Mouse (Mus musculus): Measurements from ENCODE around the gene Dll4. TPM values are rescaled to one million over a fixed set of nuclear protein-coding genes. Genes with fewer than 3 reads are reported as not detected.

The Dll4 gene
- total RNA-seq, 1 experiment from 2014 or later = not detected

GRCm38 (mm10) chr2:119304391-119304790 lies 21.2 kb upstream of the Dll4 start:
- no peak for ATAC-seq (ENCODE audit: extremely low read depth, insufficient number of reproducible peaks, low FRiP score, poor library complexity, severe bottlenecking)

GRCm38 (mm10) chr2:119304798-119305208 lies 20.8 kb upstream of the Dll4 start:
- ATAC-seq (ENCODE audit: extremely low read depth, insufficient number of reproducible peaks, low FRiP score, poor library complexity, severe bottlenecking) = no peak

GRCm38 (mm10) chr2:119311544-119311943 lies 14.0 kb upstream of the Dll4 start:
- ATAC-seq (ENCODE audit: extremely low read depth, insufficient number of reproducible peaks, low FRiP score, poor library complexity, severe bottlenecking) = no peak

- no peak for ATAC-seq (ENCODE audit: extremely low read depth, insufficient number of reproducible peaks, low FRiP score, poor library complexity, severe bottlenecking)
Measured at GRCm38 (mm10) chr2:119312380-119312958, 13.1 kb upstream of the Dll4 start.

GRCm38 (mm10) chr2:119313780-119314479 lies 11.7 kb upstream of the Dll4 start:
- ATAC-seq (ENCODE audit: extremely low read depth, insufficient number of reproducible peaks, low FRiP score, poor library complexity, severe bottlenecking) = no peak

- ATAC-seq (ENCODE audit: extremely low read depth, insufficient number of reproducible peaks, low FRiP score, poor library complexity, severe bottlenecking) = no peak
Measured at GRCm38 (mm10) chr2:119314742-119315310, 10.8 kb upstream of the Dll4 start.

- no peak for ATAC-seq (ENCODE audit: extremely low read depth, insufficient number of reproducible peaks, low FRiP score, poor library complexity, severe bottlenecking)
Measured at GRCm38 (mm10) chr2:119318043-119318710, 7.4 kb upstream of the Dll4 start.

GRCm38 (mm10) chr2:119320571-119320970 lies 5.0 kb upstream of the Dll4 start:
- ATAC-seq (ENCODE audit: extremely low read depth, insufficient number of reproducible peaks, low FRiP score, poor library complexity, severe bottlenecking) = no peak

- ATAC-seq (ENCODE audit: extremely low read depth, insufficient number of reproducible peaks, low FRiP score, poor library complexity, severe bottlenecking) = no peak
Measured at GRCm38 (mm10) chr2:119321771-119322586, 3.6 kb upstream of the Dll4 start.

- ATAC-seq (ENCODE audit: extremely low read depth, insufficient number of reproducible peaks, low FRiP score, poor library complexity, severe bottlenecking) = no peak
Measured at GRCm38 (mm10) chr2:119322587-119323300, 2.8 kb upstream of the Dll4 start.

GRCm38 (mm10) chr2:119323866-119324575 lies 1.6 kb upstream of the Dll4 start:
- ATAC-seq (ENCODE audit: extremely low read depth, insufficient number of reproducible peaks, low FRiP score, poor library complexity, severe bottlenecking) = peak; percentile 28; the same call in 1 of the 2 replicates

GRCm38 (mm10) chr2:119324576-119325318 lies 837 bp upstream of the Dll4 start:
- no peak for ATAC-seq (ENCODE audit: extremely low read depth, insufficient number of reproducible peaks, low FRiP score, poor library complexity, severe bottlenecking)

- no peak for ATAC-seq (ENCODE audit: extremely low read depth, insufficient number of reproducible peaks, low FRiP score, poor library complexity, severe bottlenecking)
Measured at GRCm38 (mm10) chr2:119326161-119327101, 847 bp downstream of the Dll4 start.

GRCm38 (mm10) chr2:119327102-119327480 lies 1.5 kb downstream of the Dll4 start:
- ATAC-seq (ENCODE audit: extremely low read depth, insufficient number of reproducible peaks, low FRiP score, poor library complexity, severe bottlenecking) = no peak

- no peak for ATAC-seq (ENCODE audit: extremely low read depth, insufficient number of reproducible peaks, low FRiP score, poor library complexity, severe bottlenecking)
Measured at GRCm38 (mm10) chr2:119327942-119328526, 2.5 kb downstream of the Dll4 start.

GRCm38 (mm10) chr2:119328546-119328945 lies 3.0 kb downstream of the Dll4 start:
- no peak for ATAC-seq (ENCODE audit: extremely low read depth, insufficient number of reproducible peaks, low FRiP score, poor library complexity, severe bottlenecking)

All from neutrophil, adult 5-6 weeks (primary cell).